Mouse (Mus musculus): ENCODE measurements around the gene Gm43517. TPM values are rescaled to one million over a fixed set of nuclear protein-coding genes. Genes with fewer than 3 reads are reported as not detected.

The Gm43517 gene
- polyA plus RNA-seq, 1 experiment from 2014 or later = not detected

DNA sequence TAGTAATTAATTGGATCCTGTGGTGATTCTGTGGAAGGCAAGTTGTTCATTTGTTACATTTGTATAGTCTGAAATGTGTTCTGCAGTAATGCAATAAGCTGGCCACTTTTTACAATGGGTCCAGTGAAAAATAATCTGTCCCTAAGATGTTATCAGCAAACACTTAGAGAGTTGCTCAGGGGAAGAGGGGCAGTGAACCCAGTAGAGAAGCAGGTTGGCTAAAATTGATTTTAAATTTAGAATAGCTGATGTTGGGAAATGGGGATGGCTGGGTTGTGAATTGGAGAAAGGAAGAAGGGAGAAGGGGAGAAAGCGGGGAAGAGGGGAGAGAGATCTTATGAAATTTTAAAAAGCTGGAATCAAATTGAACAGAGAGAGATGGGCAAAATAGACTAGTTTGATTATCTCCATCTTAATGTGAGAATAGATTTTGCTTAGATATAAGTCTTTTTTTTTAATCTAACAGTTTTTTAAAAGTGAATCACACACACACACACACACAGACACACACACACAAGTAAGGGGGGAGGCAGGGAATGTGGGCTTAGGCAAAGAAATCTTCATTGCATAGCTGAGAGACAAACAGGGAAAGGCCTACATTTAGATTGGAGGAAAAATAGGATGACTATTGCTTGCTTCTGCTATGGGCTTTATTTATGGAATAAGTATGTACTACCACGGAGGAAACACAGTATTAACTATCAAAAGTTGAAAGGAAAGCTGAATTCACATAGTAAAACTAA lies 3.1 kb downstream of the Gm43517 start:
- H3K27me3 ChIP-seq (replicated peaks) = peaks cover 69% of the 10 kb centered on the region
- peaks cover 13% of the 10 kb centered on the region; the same call in 1 of the 2 replicates for H3K4me1 ChIP-seq
- 10% methylated on average over 2 of the region's 2 CpGs for WGBS
- ATAC-seq (ENCODE audit: low FRiP score) = no peak
- no peak overlapping the region for H3K4me3 ChIP-seq (replicated peaks)
- H3K36me3 ChIP-seq = no peaks in the 10 kb centered on the region
- H3K27ac ChIP-seq (replicated peaks) = no peak overlapping the region
- no peaks in the 10 kb centered on the region for H3K9me3 ChIP-seq (replicated peaks)
- no peak overlapping the region for H3K9ac ChIP-seq (replicated peaks)
- no peak overlapping the region for H3K4me2 ChIP-seq

DNA sequence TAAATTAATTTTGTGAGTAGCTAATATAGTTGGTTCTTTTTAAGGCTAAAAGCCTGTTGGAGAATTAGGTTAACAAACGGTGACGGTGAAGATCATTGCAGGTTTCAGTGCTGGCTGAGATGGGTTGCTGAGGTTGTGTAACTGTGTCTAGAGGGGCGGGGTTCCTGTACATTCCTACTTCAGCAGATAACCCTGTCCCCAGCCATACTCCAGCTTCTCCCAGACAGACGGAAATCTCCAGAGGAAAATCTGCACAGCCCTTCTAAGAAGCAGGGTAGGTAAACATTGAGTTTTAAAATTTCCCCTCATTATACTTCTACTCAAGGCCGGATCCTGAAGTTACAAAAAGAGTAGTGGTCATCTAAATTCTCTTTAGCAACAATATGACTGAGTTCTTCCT lies 4.7 kb downstream of the Gm43517 start:
- no peaks in the 10 kb centered on the region for H3K36me3 ChIP-seq
- H3K4me1 ChIP-seq = peaks cover 4% of the 10 kb centered on the region; the same call in 1 of the 2 replicates
- no peak overlapping the region for H3K4me2 ChIP-seq
- ATAC-seq (ENCODE audit: low FRiP score) = no peak
- no peak overlapping the region for H3K4me3 ChIP-seq (replicated peaks)
- peaks cover 69% of the 10 kb centered on the region for H3K27me3 ChIP-seq (replicated peaks)
- H3K9me3 ChIP-seq (replicated peaks) = no peaks in the 10 kb centered on the region
- no peak overlapping the region for H3K27ac ChIP-seq (replicated peaks)
- no peak overlapping the region for H3K9ac ChIP-seq (replicated peaks)
- under 1% methylated on average over 5 of the region's 5 CpGs for WGBS

DNA sequence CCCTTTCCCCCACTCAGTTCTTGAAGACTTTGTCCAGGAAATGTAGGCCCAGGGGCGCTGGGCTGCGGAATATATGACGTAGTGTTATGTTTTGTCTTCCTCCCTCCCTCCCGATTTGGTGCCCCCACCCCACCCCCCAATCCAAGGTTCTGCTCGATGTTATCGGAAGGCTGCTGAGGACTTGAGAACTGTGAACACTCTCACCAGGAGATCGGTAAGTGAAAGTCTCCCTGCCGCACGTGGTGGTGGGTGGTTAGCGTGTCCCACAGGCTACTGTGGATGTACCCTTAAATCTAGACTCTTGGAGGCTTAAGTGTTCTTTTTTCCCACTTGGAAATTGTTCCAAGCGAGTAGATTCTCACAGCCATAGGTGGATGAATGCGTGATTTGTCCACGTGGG lies 5.3 kb downstream of the Gm43517 start:
- no peaks in the 10 kb centered on the region for H3K36me3 ChIP-seq
- H3K4me1 ChIP-seq = peaks cover 4% of the 10 kb centered on the region; the same call in 1 of the 2 replicates
- ATAC-seq (ENCODE audit: low FRiP score) = no peak
- 2% methylated on average over 13 of the region's 13 CpGs for WGBS
- H3K9me3 ChIP-seq (replicated peaks) = no peaks in the 10 kb centered on the region
- H3K9ac ChIP-seq (replicated peaks) = no peak overlapping the region
- H3K27me3 ChIP-seq (replicated peaks) = peaks cover 69% of the 10 kb centered on the region
- no peak overlapping the region for H3K4me3 ChIP-seq (replicated peaks)
- H3K27ac ChIP-seq (replicated peaks) = no peak overlapping the region
- no peak overlapping the region for H3K4me2 ChIP-seq

DNA sequence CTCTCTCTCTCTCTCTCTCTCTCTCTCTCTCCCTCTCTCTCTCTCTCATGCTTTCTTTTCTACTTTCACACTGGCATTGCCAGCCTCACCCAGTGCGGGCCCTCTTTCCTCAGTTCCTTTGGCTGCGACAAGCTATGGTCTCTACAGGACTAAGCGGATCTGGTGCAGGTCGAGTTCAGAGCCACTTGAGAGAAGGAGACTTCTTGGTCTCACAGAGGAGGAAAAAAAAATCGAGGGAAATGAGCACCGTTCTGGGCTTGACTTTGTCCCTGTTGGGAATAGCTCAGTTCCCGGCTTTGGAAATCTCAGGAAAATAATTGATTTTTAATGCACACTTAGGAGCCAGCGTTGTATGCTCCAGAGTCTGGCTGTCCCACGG lies 5.9 kb downstream of the Gm43517 start:
- H3K4me1 ChIP-seq = peaks cover 4% of the 10 kb centered on the region; the same call in 1 of the 2 replicates
- ATAC-seq (ENCODE audit: low FRiP score) = no peak
- whole genome bisulfite sequencing = 2% methylated on average over 9 of the region's 9 CpGs
- H3K4me2 ChIP-seq = peak overlapping the region; percentile 47
- H3K9ac ChIP-seq (replicated peaks) = no peak overlapping the region
- peaks cover 66% of the 10 kb centered on the region for H3K27me3 ChIP-seq (replicated peaks)
- no peaks in the 10 kb centered on the region for H3K9me3 ChIP-seq (replicated peaks)
- no peak overlapping the region for H3K27ac ChIP-seq (replicated peaks)
- H3K36me3 ChIP-seq = no peaks in the 10 kb centered on the region
- no peak overlapping the region for H3K4me3 ChIP-seq (replicated peaks)

DNA sequence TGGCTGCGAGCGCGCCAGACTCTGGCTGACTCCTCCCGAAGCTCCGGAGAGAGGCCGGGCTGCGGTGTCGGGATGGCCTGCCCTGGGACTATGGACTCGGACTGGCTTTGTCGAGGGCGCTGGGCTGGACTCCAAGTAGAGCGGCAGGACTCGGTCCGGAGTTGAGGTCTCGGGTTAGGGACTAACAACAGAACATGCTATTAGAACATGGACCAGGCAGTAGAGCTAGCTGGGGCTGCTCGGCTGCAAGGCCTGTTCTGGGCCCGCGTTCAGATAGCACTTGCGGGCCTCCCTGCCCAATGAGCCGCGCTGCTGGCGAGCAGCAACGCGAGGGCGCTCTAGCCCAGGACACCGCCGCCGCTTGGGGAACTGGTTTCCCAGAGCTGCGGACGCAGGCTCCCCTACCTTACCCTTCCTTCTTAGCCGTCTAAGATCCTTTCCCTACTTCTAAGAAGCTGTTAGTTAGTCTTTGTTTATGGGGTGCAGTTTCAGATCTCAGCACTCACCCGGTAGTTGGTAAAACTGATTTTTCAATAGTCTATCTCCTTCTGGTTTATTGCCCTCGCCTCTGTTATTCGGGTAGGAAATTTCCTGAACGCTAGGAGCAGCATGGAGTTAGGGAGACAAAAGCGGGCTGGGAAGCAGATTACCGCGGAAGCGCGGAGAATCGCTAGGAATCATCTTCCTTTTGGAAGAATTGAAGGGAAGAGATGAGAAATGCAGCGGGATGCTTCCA lies 6.5 kb downstream of the Gm43517 start:
- Histone ChIP-seq H3K4me2 (peak overlapping the region; percentile 47), H3K4me1 (peaks cover 4% of the 10 kb centered on the region; the same call in 1 of the 2 replicates), H3K27me3 (replicated peaks) (peaks cover 65% of the 10 kb centered on the region), H3K9me3 (replicated peaks) (no peaks in the 10 kb centered on the region), H3K27ac (replicated peaks) (no peak overlapping the region), H3K4me3 (replicated peaks) (peak overlapping the region; percentile 14; the same call in 1 of the 2 replicates), H3K9ac (replicated peaks) (no peak overlapping the region), H3K36me3 (no peaks in the 10 kb centered on the region)
- ATAC-seq (ENCODE audit: low FRiP score) = peak; percentile 91
- under 1% methylated on average over 42 of the region's 42 CpGs for WGBS

DNA sequence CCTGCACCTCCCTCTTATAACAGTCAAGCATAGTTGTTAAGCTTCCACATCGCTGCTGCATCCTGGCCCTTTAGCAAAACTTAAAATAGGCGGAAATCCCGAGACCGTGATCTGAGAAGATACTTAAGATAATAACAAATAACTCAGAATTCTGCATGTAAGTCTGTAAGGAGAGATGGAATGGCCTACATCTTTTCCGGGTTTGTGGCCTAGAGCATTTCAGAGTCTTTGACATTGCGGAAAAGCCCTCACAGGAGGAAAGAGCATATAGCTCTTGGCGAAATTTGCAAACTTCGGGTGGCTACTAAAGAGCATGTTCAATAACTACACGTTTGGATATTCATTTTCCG lies 7.0 kb downstream of the Gm43517 start:
- WGBS = 3% methylated on average over 10 of the region's 10 CpGs
- peaks cover 4% of the 10 kb centered on the region; the same call in 1 of the 2 replicates for H3K4me1 ChIP-seq

DNA sequence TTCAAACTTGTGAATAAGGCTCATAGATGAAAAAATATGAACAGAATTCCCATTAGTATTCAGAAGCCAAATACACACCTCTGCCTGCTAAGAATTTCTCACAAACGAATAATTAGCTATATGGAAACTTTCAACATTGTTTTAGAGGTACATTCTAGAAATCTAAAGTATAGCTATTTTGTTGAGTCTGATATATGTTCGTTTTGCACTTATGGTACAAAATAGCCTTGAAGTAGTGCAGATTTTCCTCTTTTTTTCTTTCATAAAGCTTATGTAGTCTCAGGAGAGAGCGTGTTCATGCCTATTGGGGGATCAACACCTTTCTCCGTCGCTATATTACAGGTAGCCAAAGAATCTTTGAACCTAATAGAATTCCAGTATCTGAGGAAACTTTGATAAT lies 7.9 kb downstream of the Gm43517 start:
- Histone ChIP-seq H3K27me3 (replicated peaks) (peaks cover 73% of the 10 kb centered on the region), H3K4me1 (peaks cover 4% of the 10 kb centered on the region; the same call in 1 of the 2 replicates), H3K9ac (replicated peaks) (no peak overlapping the region), H3K9me3 (replicated peaks) (no peaks in the 10 kb centered on the region), H3K27ac (replicated peaks) (no peak overlapping the region), H3K4me2 (no peak overlapping the region), H3K36me3 (no peaks in the 10 kb centered on the region), H3K4me3 (replicated peaks) (no peak overlapping the region)
- WGBS = 9% methylated on average over 5 of the region's 5 CpGs
- ATAC-seq (ENCODE audit: low FRiP score) = no peak

More for the DNA sequence above, 7.0 kb downstream of the Gm43517 start:
- no peaks in the 10 kb centered on the region for H3K36me3 ChIP-seq
- peak overlapping the region; percentile 47; the same call in 1 of the 2 replicates for H3K4me2 ChIP-seq
- ATAC-seq (ENCODE audit: low FRiP score) = no peak
- H3K4me3 ChIP-seq (replicated peaks) = no peak overlapping the region
- H3K27me3 ChIP-seq (replicated peaks) = peaks cover 68% of the 10 kb centered on the region
- H3K9me3 ChIP-seq (replicated peaks) = no peaks in the 10 kb centered on the region
- no peak overlapping the region for H3K9ac ChIP-seq (replicated peaks)
- H3K27ac ChIP-seq (replicated peaks) = no peak overlapping the region

DNA sequence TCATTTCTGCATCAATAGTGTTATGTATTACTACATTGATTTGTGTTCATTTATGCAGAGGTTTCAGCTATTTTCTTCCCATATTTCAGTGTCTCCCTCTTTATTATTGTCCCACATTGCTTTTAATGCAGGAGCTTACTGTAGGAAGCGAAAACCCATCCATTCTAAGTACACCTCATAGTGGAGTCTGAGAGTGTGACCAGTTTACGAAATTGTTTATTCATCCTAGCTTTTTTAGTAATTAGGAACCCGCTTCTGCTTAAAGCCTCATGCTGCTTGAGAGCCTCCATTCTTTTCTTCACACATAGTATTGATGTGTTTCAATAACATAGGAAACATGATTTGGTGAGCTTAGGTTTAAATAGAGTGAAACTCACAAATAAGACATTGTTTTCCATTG lies 8.7 kb downstream of the Gm43517 start:
- Histone ChIP-seq H3K4me1 (peaks cover 4% of the 10 kb centered on the region; the same call in 1 of the 2 replicates), H3K27ac (replicated peaks) (no peak overlapping the region), H3K4me3 (replicated peaks) (no peak overlapping the region), H3K9me3 (replicated peaks) (no peaks in the 10 kb centered on the region), H3K27me3 (replicated peaks) (peaks cover 75% of the 10 kb centered on the region), H3K4me2 (no peak overlapping the region), H3K9ac (replicated peaks) (no peak overlapping the region), H3K36me3 (no peaks in the 10 kb centered on the region)
- no peak for ATAC-seq (ENCODE audit: low FRiP score)
- WGBS = 4% methylated on average over 3 of the region's 3 CpGs

DNA sequence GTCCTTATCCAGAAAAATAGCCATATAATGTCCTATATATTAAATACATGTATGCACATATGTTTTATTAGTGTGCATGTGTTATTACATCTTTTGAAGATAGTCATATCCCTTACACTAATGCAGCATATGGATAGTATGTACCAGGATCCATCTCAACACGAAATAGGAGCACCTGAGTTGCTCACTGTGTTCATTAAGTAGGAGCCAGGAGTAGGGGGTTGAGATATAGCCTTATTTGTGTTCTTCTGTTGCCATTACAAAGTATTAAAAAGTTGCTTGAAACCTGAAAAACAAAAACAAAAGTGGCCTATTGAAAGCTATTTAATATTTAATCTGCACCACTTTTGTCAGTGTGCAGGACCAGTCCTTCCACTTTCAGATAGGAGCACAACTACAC lies 9.2 kb downstream of the Gm43517 start:
- Histone ChIP-seq H3K4me3 (replicated peaks) (no peak overlapping the region), H3K27ac (replicated peaks) (no peak overlapping the region), H3K9ac (replicated peaks) (no peak overlapping the region), H3K9me3 (replicated peaks) (no peaks in the 10 kb centered on the region), H3K4me1 (peaks cover 4% of the 10 kb centered on the region; the same call in 1 of the 2 replicates), H3K27me3 (replicated peaks) (peaks cover 74% of the 10 kb centered on the region), H3K4me2 (no peak overlapping the region), H3K36me3 (no peaks in the 10 kb centered on the region)
- 3% methylated on average over 1 of the region's 1 CpGs for WGBS
- ATAC-seq (ENCODE audit: low FRiP score) = no peak

DNA sequence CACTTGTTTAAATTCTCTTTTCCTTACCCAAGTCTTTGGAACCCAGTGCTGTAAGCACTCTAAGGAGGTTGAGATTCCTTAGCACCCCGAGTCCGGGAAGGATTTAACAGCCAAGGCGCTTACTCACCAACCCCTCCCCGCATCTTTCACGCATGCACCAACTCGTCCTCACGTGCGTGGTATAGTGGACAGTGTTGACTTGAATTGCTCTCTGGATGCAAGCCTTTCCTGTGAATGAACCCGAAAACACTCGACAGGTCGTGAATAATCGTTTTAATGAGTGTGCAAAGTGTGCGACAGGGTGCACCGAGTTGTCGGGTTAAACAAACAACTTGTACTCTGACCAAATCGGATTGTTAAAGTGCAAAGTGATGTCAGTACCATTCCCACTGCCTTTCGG lies 9.9 kb downstream of the Gm43517 start:
- Histone ChIP-seq H3K4me1 (peaks cover 4% of the 10 kb centered on the region; the same call in 1 of the 2 replicates), H3K27me3 (replicated peaks) (peaks cover 73% of the 10 kb centered on the region), H3K4me2 (no peak overlapping the region), H3K36me3 (no peaks in the 10 kb centered on the region), H3K4me3 (replicated peaks) (no peak overlapping the region), H3K9ac (replicated peaks) (no peak overlapping the region), H3K27ac (replicated peaks) (no peak overlapping the region), H3K9me3 (replicated peaks) (no peaks in the 10 kb centered on the region)
- ATAC-seq (ENCODE audit: low FRiP score) = no peak
- under 1% methylated on average over 17 of the region's 17 CpGs for WGBS

DNA sequence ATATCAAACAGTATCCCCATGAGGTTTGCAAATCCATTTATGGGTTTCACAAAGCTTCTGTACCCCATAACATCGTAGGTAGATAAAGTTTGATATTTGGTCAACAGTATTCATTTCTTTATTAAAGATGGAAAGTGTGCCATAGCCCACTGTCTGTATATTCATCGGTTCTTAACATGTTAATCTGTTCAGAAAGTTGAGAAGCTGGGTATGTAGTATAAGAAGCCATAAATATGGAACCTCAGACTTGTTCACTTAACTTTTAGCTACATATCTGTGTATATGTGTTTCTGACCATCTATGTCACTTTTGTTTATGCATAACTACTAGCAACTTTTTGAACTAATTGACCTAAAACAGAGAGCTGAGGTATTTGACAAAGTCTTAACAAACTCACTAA lies 11.0 kb downstream of the Gm43517 start:
- H3K4me2 ChIP-seq = no peak overlapping the region
- no peaks in the 10 kb centered on the region for H3K36me3 ChIP-seq
- no peak overlapping the region for H3K27ac ChIP-seq (replicated peaks)
- no peak overlapping the region for H3K9ac ChIP-seq (replicated peaks)
- peaks cover 75% of the 10 kb centered on the region for H3K27me3 ChIP-seq (replicated peaks)
- peaks cover 6% of the 10 kb centered on the region for H3K4me1 ChIP-seq
- no peak for ATAC-seq (ENCODE audit: low FRiP score)
- no peaks in the 10 kb centered on the region for H3K9me3 ChIP-seq (replicated peaks)
- no peak overlapping the region for H3K4me3 ChIP-seq (replicated peaks)
- 11% methylated on average over 2 of the region's 2 CpGs for WGBS

DNA sequence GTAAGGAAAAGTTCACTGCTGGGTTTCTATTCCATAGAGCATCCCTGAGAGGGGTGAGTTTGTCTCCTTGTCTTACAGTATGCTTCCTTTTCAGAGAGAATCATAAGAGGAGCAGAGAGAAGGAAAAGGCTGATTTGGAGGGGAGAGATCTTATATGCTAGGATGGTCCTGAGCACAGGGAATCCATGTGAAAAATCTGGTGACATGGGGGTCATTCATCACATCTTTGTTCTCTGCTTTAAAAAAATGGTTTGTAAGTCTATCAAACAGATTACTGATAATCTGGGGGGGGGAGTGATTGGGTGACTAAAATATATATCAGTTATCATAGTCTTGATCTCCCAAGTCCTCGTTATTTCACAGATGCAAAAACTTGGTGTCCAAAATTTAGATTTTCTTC lies 11.8 kb downstream of the Gm43517 start:
- Histone ChIP-seq H3K4me1 (peaks cover 10% of the 10 kb centered on the region), H3K27me3 (replicated peaks) (peaks cover 75% of the 10 kb centered on the region), H3K4me2 (no peak overlapping the region), H3K4me3 (replicated peaks) (no peak overlapping the region), H3K27ac (replicated peaks) (no peak overlapping the region), H3K9ac (replicated peaks) (no peak overlapping the region), H3K36me3 (no peaks in the 10 kb centered on the region), H3K9me3 (replicated peaks) (no peaks in the 10 kb centered on the region)
- ATAC-seq (ENCODE audit: low FRiP score) = no peak
- 34% methylated on average over 1 of the region's 1 CpGs for WGBS
